In the genomic region with DNA sequence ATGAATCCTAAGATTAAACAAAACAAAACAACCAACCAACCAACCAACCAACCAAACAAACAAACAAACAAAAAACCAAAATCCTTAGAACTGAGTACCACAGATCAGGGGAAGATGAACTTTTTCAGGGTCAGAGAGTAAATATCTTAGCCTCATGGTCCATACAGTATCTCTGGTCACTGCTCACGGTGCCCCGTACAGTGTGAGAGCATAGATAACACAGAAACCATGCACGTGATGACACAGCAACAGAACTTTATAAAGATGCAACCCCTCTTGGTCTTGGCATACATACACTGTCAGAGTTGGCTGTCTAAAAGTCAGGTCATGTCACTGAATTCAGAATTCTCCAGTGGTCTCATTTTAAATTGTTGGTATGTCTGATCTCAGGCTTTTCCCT, we compare ENCODE assay signal across 15 mouse cellular contexts.
DNase-seq lines count a peak whose midpoint lies in the region; ATAC-seq lines count a peak whose summit lies in the region.
"Had no signal": no experiment of that assay in that cellular context is flagged by ENCODE, and none has a peak within 500 bp of the region (broad histone marks: within the 10 kb centered on the region; RNA-seq: fewer than 3 reads in every experiment).

No protein-coding gene starts in this region.

- H3K9ac ChIP-seq in liver, embryonic 12.5 days, result peak overlapping the region; percentile 61
- H3K9ac ChIP-seq: forebrain, embryonic 13.5 days; hindbrain, embryonic 12.5 days; kidney, embryonic 15.5 days; midbrain, embryonic 13.5 days had no signal

- peak overlapping the region; percentile 92 for H3K27ac ChIP-seq in liver, embryonic 12.5 days
- H3K27ac ChIP-seq: forebrain, embryonic 13.5 days; hindbrain, embryonic 12.5 days; kidney, embryonic 15.5 days; midbrain, embryonic 13.5 days had no signal

- DNase-seq in heart, adult 11 months, result peak; percentile 73
- no peak for DNase-seq in heart, adult 18-20 months
- no peak for DNase-seq in urinary bladder, postnatal 14 days (ENCODE audit: low spot score)
- DNase-seq in layer of hippocampus, postnatal 36 days, result no peak
- DNase-seq: adrenal gland, postnatal 14 days; cerebellum, adult 8-10 months; gastrocnemius, postnatal 25 days had no signal

- no peaks in the 10 kb centered on the region for H3K9me3 ChIP-seq in liver, embryonic 12.5 days (replicated peaks)
- H3K9me3 ChIP-seq: forebrain, embryonic 13.5 days; hindbrain, embryonic 12.5 days; kidney, embryonic 15.5 days; midbrain, embryonic 13.5 days had no signal

- peaks cover 70% of the 10 kb centered on the region for H3K4me1 ChIP-seq in liver, embryonic 12.5 days
- H3K4me1 ChIP-seq: forebrain, embryonic 13.5 days; hindbrain, embryonic 12.5 days; kidney, embryonic 15.5 days; midbrain, embryonic 13.5 days had no signal

- ATAC-seq in erythroblast, adult 5-6 weeks (replicated peaks; ENCODE audit: low FRiP score, poor library complexity, severe bottlenecking), result peak; percentile 88
- peak; percentile 97 for ATAC-seq in liver, embryonic 12.5 days
- peak; percentile 75 for ATAC-seq in megakaryocyte-erythroid progenitor cell, adult 5-6 weeks (replicated peaks; ENCODE audit: low FRiP score, low TSS enrichment, poor library complexity, severe bottlenecking)
- no peak for ATAC-seq in frontal cortex, adult (ENCODE audit: low TSS enrichment)
- ATAC-seq: forebrain, embryonic 13.5 days; midbrain, embryonic 13.5 days had no signal

- H3K4me3 ChIP-seq in liver, embryonic 12.5 days, result no peak overlapping the region
- H3K4me3 ChIP-seq: forebrain, embryonic 13.5 days; hindbrain, embryonic 12.5 days; kidney, embryonic 15.5 days; midbrain, embryonic 13.5 days had no signal

- H3K36me3 ChIP-seq in liver, embryonic 12.5 days, result peaks cover 28% of the 10 kb centered on the region
- H3K36me3 ChIP-seq: midbrain, embryonic 13.5 days had no signal

- H3K4me2 ChIP-seq in liver, embryonic 12.5 days, result peak overlapping the region; percentile 52
- H3K4me2 ChIP-seq: forebrain, embryonic 13.5 days; hindbrain, embryonic 12.5 days; kidney, embryonic 15.5 days; midbrain, embryonic 13.5 days had no signal

- H3K27me3 ChIP-seq in liver, embryonic 12.5 days (replicated peaks), result no peaks in the 10 kb centered on the region
- H3K27me3 ChIP-seq: forebrain, embryonic 13.5 days; hindbrain, embryonic 12.5 days; kidney, embryonic 15.5 days; midbrain, embryonic 13.5 days had no signal

- 44% methylated on average over 3 of the region's 3 CpGs for WGBS in liver, embryonic 12.5 days (ENCODE audit: insufficient replicate concordance)
